Mouse (Mus musculus) CH12.LX (cell line): Measurements from ENCODE around the gene Lypd6b.

ENCODE experiments used
- CTCF ChIP-seq, 2 experiments: IDR thresholded peaks in 1 of 2; conservative IDR thresholded peaks in 1 of 2; 2 replicates each; pipeline ENCODE4 v1.5.1; 2011 to 2012; ENCODE audit warnings: low read depth in 2 of 2, low read length in 2 of 2, improper control_type of control experiment in 1 of 2, inconsistent platforms in 1 of 2, mild to moderate bottlenecking in 1 of 2, moderate library complexity in 1 of 2
- ETS1 ChIP-seq: conservative IDR thresholded peaks from 2 replicates; pipeline ENCODE4 v1.6.1; 2012; ENCODE audit warnings: low read depth, mild to moderate bottlenecking, inconsistent platforms, low read length, improper control_type of control experiment, moderate library complexity
- POLR2A ChIP-seq: IDR thresholded peaks from 2 replicates; pipeline ENCODE4 v1.6.1; 2011; ENCODE audit warnings: low read depth, mild to moderate bottlenecking, improper control_type of control experiment, low read length
- ZKSCAN1 ChIP-seq: IDR thresholded peaks from 2 replicates; pipeline ENCODE4 v1.6.1; 2012; ENCODE audit warnings: low read depth, inconsistent platforms, low read length, improper control_type of control experiment, borderline replicate concordance

DNA sequence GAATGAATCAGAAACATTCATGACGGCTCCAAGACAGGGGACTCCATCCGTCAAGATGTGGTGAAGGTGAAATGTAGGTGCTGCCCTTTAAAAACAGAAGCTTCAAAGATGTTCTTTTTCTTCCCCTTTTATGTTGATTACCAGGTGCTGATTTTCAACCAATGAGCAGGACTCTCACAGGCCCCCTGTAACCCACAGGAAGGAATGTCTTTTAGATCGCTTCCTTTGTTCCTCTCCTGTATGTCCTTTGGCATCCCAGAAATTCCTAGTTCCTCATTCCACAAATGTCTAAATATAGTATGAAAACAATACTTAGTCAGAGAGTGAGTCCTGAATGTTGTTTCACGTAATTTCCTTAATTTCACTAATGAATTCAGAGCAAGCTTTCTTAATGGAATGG is 164.2 kb downstream of the Lypd6b start:
- TF ChIP-seq POLR2A (no peak), ZKSCAN1 (no peak), CTCF (conservative IDR thresholded peaks at IDR 0.05 in 1 of 2, IDR thresholded peaks at IDR 0.05 in 1 of 2; ENCODE audit: low read depth in 2 of 2, low read length in 2 of 2) (no peak), ETS1 (no peak)
